Mouse (Mus musculus): ENCODE data around the gene Fam186a.
"Not testable (repeated sequence)": the region's sequence is repeated elsewhere in the genome, so short reads cannot be mapped to it uniquely, and the experiment has no call there.

- not testable (repeated sequence) for TF ChIP-seq GATA1 (IDR thresholded peaks at IDR 0.05; ENCODE audit: borderline replicate concordance, low read length); CTCF (IDR thresholded peaks at IDR 0.05; ENCODE audit: low read depth, low read length); POLR2AphosphoS5 (IDR thresholded peaks at IDR 0.05; ENCODE audit: insufficient replicate concordance, low read depth, low read length); TAL1 (conservative IDR thresholded peaks at IDR 0.05; ENCODE audit: low read depth, low read length); GATA2 (IDR thresholded peaks at IDR 0.05; ENCODE audit: borderline replicate concordance, low read depth, low read length)
These were observed 79.7 kb downstream of the Fam186a start for GRCm38 (mm10) chr15:99887130-99887529.

Data from G1E (cell line).